Mouse (Mus musculus): ENCODE data around the gene Gm28308. TPM values are rescaled to one million over a fixed set of nuclear protein-coding genes. Genes with fewer than 3 reads are reported as not detected.

The Gm28308 gene
- polyA plus RNA-seq, 1 experiment from 2014 or later = not detected

- 0 out of 2 replicates have a peak, but pooled peaks have one; percentile 22 for ATAC-seq (ENCODE audit: insufficient number of reproducible peaks, low FRiP score, low TSS enrichment, low read depth)
- Histone ChIP-seq H3K4me2 (replicated peaks) (peak within 1 kb of the TSS; percentile 96), H3K4me3 (replicated peaks) (peak within 1 kb of the TSS; percentile 52), H3K27me3 (peaks cover 100% of the 10 kb centered on the region), H3K36me3 (no peaks in the 10 kb centered on the region), H3K9me3 (replicated peaks) (no peaks in the 10 kb centered on the region), H3K4me1 (peaks cover 37% of the 10 kb centered on the region), H3K9ac (no peak within 1 kb of the TSS), H3K27ac (replicated peaks) (no peak within 1 kb of the TSS)
- WGBS = 2% methylated on average over 46 of the region's 46 CpGs
Measured at GRCm38 (mm10) chr6:52221337-52221992, 8.3 kb upstream of the Gm28308 start, which contains the start of gene Hoxa7. Gene Hoxa7 (minus strand): TSS chr6:52221854.

- peaks cover 34% of the 10 kb centered on the region for H3K4me1 ChIP-seq
- ATAC-seq (ENCODE audit: insufficient number of reproducible peaks, low FRiP score, low TSS enrichment, low read depth) = no peak
- H3K36me3 ChIP-seq = no peaks in the 10 kb centered on the region
- H3K9me3 ChIP-seq (replicated peaks) = no peaks in the 10 kb centered on the region
- H3K27ac ChIP-seq (replicated peaks) = no peak overlapping the region
- peak overlapping the region; percentile 96 for H3K4me2 ChIP-seq (replicated peaks)
- peaks cover 100% of the 10 kb centered on the region for H3K27me3 ChIP-seq
- no peak overlapping the region for H3K9ac ChIP-seq
- WGBS = 9% methylated on average over 12 of the region's 12 CpGs
- H3K4me3 ChIP-seq (replicated peaks) = peak overlapping the region; percentile 52
Measured at GRCm38 (mm10) chr6:52220865-52221310, 7.7 kb upstream of the Gm28308 start.

GRCm38 (mm10) chr6:52220003-52220864 is 7.1 kb upstream of the Gm28308 start:
- whole genome bisulfite sequencing = 23% methylated on average over 32 of the region's 32 CpGs
- Histone ChIP-seq H3K4me3 (replicated peaks) (0 out of 2 replicates have a peak overlapping the region, but pooled peaks have one; percentile 52), H3K9ac (no peak overlapping the region), H3K4me1 (peaks cover 30% of the 10 kb centered on the region), H3K4me2 (replicated peaks) (no peak overlapping the region), H3K36me3 (no peaks in the 10 kb centered on the region), H3K27ac (replicated peaks) (no peak overlapping the region), H3K27me3 (peaks cover 100% of the 10 kb centered on the region), H3K9me3 (replicated peaks) (no peaks in the 10 kb centered on the region)
- ATAC-seq (ENCODE audit: insufficient number of reproducible peaks, low FRiP score, low TSS enrichment, low read depth) = no peak

- Histone ChIP-seq H3K36me3 (no peaks in the 10 kb centered on the region), H3K9me3 (replicated peaks) (no peaks in the 10 kb centered on the region), H3K27me3 (peaks cover 100% of the 10 kb centered on the region), H3K9ac (no peak overlapping the region), H3K4me1 (peaks cover 26% of the 10 kb centered on the region), H3K4me3 (replicated peaks) (no peak overlapping the region), H3K27ac (replicated peaks) (no peak overlapping the region), H3K4me2 (replicated peaks) (no peak overlapping the region)
- no peak for ATAC-seq (ENCODE audit: insufficient number of reproducible peaks, low FRiP score, low TSS enrichment, low read depth)
- 32% methylated on average over 9 of the region's 9 CpGs for WGBS
Measured at GRCm38 (mm10) chr6:52219234-52219942, 6.2 kb upstream of the Gm28308 start.

GRCm38 (mm10) chr6:52218643-52219215 is 5.6 kb upstream of the Gm28308 start:
- Histone ChIP-seq H3K9me3 (replicated peaks) (no peaks in the 10 kb centered on the region), H3K9ac (no peak overlapping the region), H3K4me1 (peaks cover 26% of the 10 kb centered on the region), H3K4me2 (replicated peaks) (no peak overlapping the region), H3K36me3 (no peaks in the 10 kb centered on the region), H3K4me3 (replicated peaks) (no peak overlapping the region), H3K27ac (replicated peaks) (no peak overlapping the region), H3K27me3 (peaks cover 100% of the 10 kb centered on the region)
- no peak for ATAC-seq (ENCODE audit: insufficient number of reproducible peaks, low FRiP score, low TSS enrichment, low read depth)
- 10% methylated on average over 14 of the region's 14 CpGs for WGBS

GRCm38 (mm10) chr6:52217895-52218642 is 4.9 kb upstream of the Gm28308 start:
- no peak overlapping the region for H3K9ac ChIP-seq
- peak overlapping the region; percentile 37 for H3K4me2 ChIP-seq (replicated peaks)
- WGBS = 4% methylated on average over 23 of the region's 23 CpGs
- H3K27ac ChIP-seq (replicated peaks) = no peak overlapping the region
- H3K36me3 ChIP-seq = no peaks in the 10 kb centered on the region
- peaks cover 27% of the 10 kb centered on the region for H3K4me1 ChIP-seq
- ATAC-seq (ENCODE audit: insufficient number of reproducible peaks, low FRiP score, low TSS enrichment, low read depth) = no peak
- peaks cover 100% of the 10 kb centered on the region for H3K27me3 ChIP-seq
- peak overlapping the region; percentile 29 for H3K4me3 ChIP-seq (replicated peaks)
- no peaks in the 10 kb centered on the region for H3K9me3 ChIP-seq (replicated peaks)

- no peak for ATAC-seq (ENCODE audit: insufficient number of reproducible peaks, low FRiP score, low TSS enrichment, low read depth)
- Histone ChIP-seq H3K36me3 (no peaks in the 10 kb centered on the region), H3K9ac (no peak overlapping the region), H3K27me3 (peaks cover 100% of the 10 kb centered on the region), H3K27ac (replicated peaks) (no peak overlapping the region), H3K9me3 (replicated peaks) (no peaks in the 10 kb centered on the region), H3K4me2 (replicated peaks) (peak overlapping the region; percentile 37), H3K4me3 (replicated peaks) (peak overlapping the region; percentile 29), H3K4me1 (peaks cover 33% of the 10 kb centered on the region)
- under 1% methylated on average over 25 of the region's 25 CpGs for WGBS
Measured at GRCm38 (mm10) chr6:52217459-52217768, 4.3 kb upstream of the Gm28308 start.

GRCm38 (mm10) chr6:52216691-52217458 is 3.7 kb upstream of the Gm28308 start:
- H3K4me2 ChIP-seq (replicated peaks) = peak overlapping the region; percentile 37

GRCm38 (mm10) chr6:52215771-52216535 is 2.8 kb upstream of the Gm28308 start:
- peaks cover 25% of the 10 kb centered on the region for H3K4me1 ChIP-seq

More at GRCm38 (mm10) chr6:52216691-52217458, 3.7 kb upstream of the Gm28308 start:
- Histone ChIP-seq H3K4me3 (replicated peaks) (peak overlapping the region; percentile 29), H3K9me3 (replicated peaks) (no peaks in the 10 kb centered on the region), H3K4me1 (peaks cover 31% of the 10 kb centered on the region), H3K27me3 (peaks cover 100% of the 10 kb centered on the region), H3K36me3 (no peaks in the 10 kb centered on the region), H3K27ac (replicated peaks) (no peak overlapping the region), H3K9ac (no peak overlapping the region)
- WGBS = 3% methylated on average over 60 of the region's 60 CpGs
- ATAC-seq (ENCODE audit: insufficient number of reproducible peaks, low FRiP score, low TSS enrichment, low read depth) = no peak

More at GRCm38 (mm10) chr6:52215771-52216535, 2.8 kb upstream of the Gm28308 start:
- Histone ChIP-seq H3K4me2 (replicated peaks) (no peak overlapping the region), H3K36me3 (no peaks in the 10 kb centered on the region), H3K4me3 (replicated peaks) (no peak overlapping the region), H3K27me3 (peaks cover 100% of the 10 kb centered on the region), H3K9ac (no peak overlapping the region), H3K27ac (replicated peaks) (no peak overlapping the region), H3K9me3 (replicated peaks) (no peaks in the 10 kb centered on the region)
- 2% methylated on average over 30 of the region's 30 CpGs for WGBS
- no peak for ATAC-seq (ENCODE audit: insufficient number of reproducible peaks, low FRiP score, low TSS enrichment, low read depth)
